In genomic region chr2:71837261-71837660, GRCm38 (mm10) we compare ENCODE assay signal across 17 mouse cellular contexts. TPM values are rescaled to one million over a fixed set of nuclear protein-coding genes. Genes with fewer than 3 reads are reported as not detected.
DNase-seq lines count a peak whose midpoint lies in the region; ATAC-seq and TF ChIP-seq lines count a peak whose summit lies in the region.
"Had no signal": no experiment of that assay in that cellular context is flagged by ENCODE, and none has a peak within 500 bp of the region (broad histone marks: within the 10 kb centered on the region; RNA-seq: fewer than 3 reads in every experiment).

No protein-coding gene starts in this region.

- WGBS in heart, embryonic 11.5 days (ENCODE audit: insufficient replicate concordance) = 75% methylated on average over 4 of the region's 4 CpGs
- 74% methylated on average over 4 of the region's 4 CpGs for WGBS in midbrain, embryonic 10.5 days
- WGBS in midbrain, postnatal 0 days = 63% methylated on average over 4 of the region's 4 CpGs
- 84% methylated on average over 4 of the region's 4 CpGs for WGBS in liver, embryonic 11.5 days

- H3K27ac ChIP-seq in heart, embryonic 11.5 days (ENCODE audit: low read depth, low read length) = no peak overlapping the region
- H3K27ac ChIP-seq in midbrain, embryonic 10.5 days (replicated peaks) = no peak overlapping the region
- H3K27ac ChIP-seq in midbrain, postnatal 0 days (ENCODE audit: low read depth, low read length) = no peak overlapping the region
- no peak overlapping the region for H3K27ac ChIP-seq in liver, embryonic 11.5 days (ENCODE audit: low read depth, low read length)
- H3K27ac ChIP-seq: embryonic facial prominence, embryonic 15.5 days; forebrain, embryonic 10.5 days; gastrocnemius, adult 2 months; heart, embryonic 13.5 days; hindbrain, embryonic 10.5 days; hindbrain, embryonic 14.5 days had no signal

- H3K36me3 ChIP-seq in heart, embryonic 11.5 days (ENCODE audit: control insufficient read depth, insufficient read depth, low read length) = peaks cover 10% of the 10 kb centered on the region
- peaks cover 35% of the 10 kb centered on the region for H3K36me3 ChIP-seq in midbrain, embryonic 10.5 days
- peaks cover 3% of the 10 kb centered on the region; the same call in 1 of the 2 replicates for H3K36me3 ChIP-seq in midbrain, postnatal 0 days (ENCODE audit: insufficient read depth, low read length)
- H3K36me3 ChIP-seq in liver, embryonic 11.5 days (ENCODE audit: control insufficient read depth, insufficient read depth, low read length) = no peaks in the 10 kb centered on the region

- ATAC-seq in heart, embryonic 11.5 days (replicated peaks; ENCODE audit: insufficient number of reproducible peaks, low FRiP score, low TSS enrichment) = no peak
- ATAC-seq in midbrain, postnatal 0 days (ENCODE audit: low FRiP score) = no peak
- no peak for ATAC-seq in liver, embryonic 11.5 days (replicated peaks; ENCODE audit: low FRiP score)
- ATAC-seq: forebrain, embryonic 14.5 days had no signal

- H3K9ac ChIP-seq in heart, embryonic 11.5 days (ENCODE audit: low read depth, low read length) = no peak overlapping the region
- H3K9ac ChIP-seq in midbrain, postnatal 0 days (replicated peaks; ENCODE audit: low read length, poor library complexity, severe bottlenecking) = no peak overlapping the region
- no peak overlapping the region for H3K9ac ChIP-seq in liver, embryonic 11.5 days (ENCODE audit: low read depth, low read length)
- H3K9ac ChIP-seq: embryonic facial prominence, embryonic 15.5 days; heart, embryonic 13.5 days; hindbrain, embryonic 14.5 days had no signal

- H3K27me3 ChIP-seq in heart, embryonic 11.5 days (ENCODE audit: control insufficient read depth, insufficient read depth, low read length) = no peaks in the 10 kb centered on the region
- H3K27me3 ChIP-seq in midbrain, embryonic 10.5 days (ENCODE audit: low read depth, poor library complexity, severe bottlenecking) = no peaks in the 10 kb centered on the region
- no peaks in the 10 kb centered on the region for H3K27me3 ChIP-seq in midbrain, postnatal 0 days (ENCODE audit: insufficient read depth, low read length)
- H3K27me3 ChIP-seq in liver, embryonic 11.5 days (replicated peaks; ENCODE audit: control insufficient read depth, insufficient read depth, low read length) = no peaks in the 10 kb centered on the region
- H3K27me3 ChIP-seq: embryonic facial prominence, embryonic 15.5 days; heart, embryonic 13.5 days had no signal

- no peaks in the 10 kb centered on the region for H3K9me3 ChIP-seq in heart, embryonic 11.5 days (replicated peaks; ENCODE audit: control insufficient read depth, low read length)
- H3K9me3 ChIP-seq in midbrain, embryonic 10.5 days (replicated peaks) = no peaks in the 10 kb centered on the region
- H3K9me3 ChIP-seq in midbrain, postnatal 0 days (ENCODE audit: low read length) = no peaks in the 10 kb centered on the region
- no peaks in the 10 kb centered on the region for H3K9me3 ChIP-seq in liver, embryonic 11.5 days (ENCODE audit: control insufficient read depth, low read length)
- H3K9me3 ChIP-seq: embryonic facial prominence, embryonic 15.5 days; forebrain, embryonic 10.5 days; heart, embryonic 13.5 days; hindbrain, embryonic 10.5 days had no signal

- no peak overlapping the region for H3K4me2 ChIP-seq in heart, embryonic 11.5 days
- no peak overlapping the region for H3K4me2 ChIP-seq in midbrain, postnatal 0 days (ENCODE audit: low read depth, low read length, poor library complexity, severe bottlenecking)
- no peak overlapping the region for H3K4me2 ChIP-seq in liver, embryonic 11.5 days
- H3K4me2 ChIP-seq: embryonic facial prominence, embryonic 15.5 days; heart, embryonic 13.5 days; hindbrain, embryonic 14.5 days had no signal

- no peak for TF ChIP-seq CTCF in midbrain, postnatal 0 days (IDR thresholded peaks at IDR 0.05)

- H3K4me3 ChIP-seq in heart, embryonic 11.5 days (ENCODE audit: low read depth, low read length) = no peak overlapping the region
- H3K4me3 ChIP-seq in midbrain, embryonic 10.5 days = no peak overlapping the region
- no peak overlapping the region for H3K4me3 ChIP-seq in midbrain, postnatal 0 days (ENCODE audit: low read depth, low read length)
- H3K4me3 ChIP-seq in liver, embryonic 11.5 days (ENCODE audit: low read depth, low read length) = no peak overlapping the region
- H3K4me3 ChIP-seq: embryonic facial prominence, embryonic 15.5 days; erythroblast, embryonic 14.5 days; forebrain, embryonic 10.5 days; gastrocnemius, adult 2 months; heart, embryonic 13.5 days; hindbrain, embryonic 10.5 days had no signal

- no peaks in the 10 kb centered on the region for H3K4me1 ChIP-seq in heart, embryonic 11.5 days (ENCODE audit: control insufficient read depth, insufficient read depth, low read length)
- H3K4me1 ChIP-seq in midbrain, embryonic 10.5 days = no peaks in the 10 kb centered on the region
- H3K4me1 ChIP-seq in midbrain, postnatal 0 days (ENCODE audit: insufficient read depth, low read length) = no peaks in the 10 kb centered on the region
- no peaks in the 10 kb centered on the region for H3K4me1 ChIP-seq in liver, embryonic 11.5 days (replicated peaks; ENCODE audit: control insufficient read depth, insufficient read depth, low read length)
- H3K4me1 ChIP-seq: embryonic facial prominence, embryonic 15.5 days; hindbrain, embryonic 10.5 days had no signal

- peak; percentile 20 for DNase-seq in heart, postnatal 4 days
- peak; percentile 38 for DNase-seq in kidney, postnatal 14 days
- no peak for DNase-seq in kidney, postnatal 10 days
- peak; percentile 8 for DNase-seq in midbrain, embryonic 10.5 days (ENCODE audit: low spot score)
- no peak for DNase-seq in midbrain, postnatal 0 days (ENCODE audit: low spot score)
- DNase-seq in kidney, postnatal 36 days = peak; percentile 44 to 60
- no peak for DNase-seq in liver, embryonic 11.5 days (ENCODE audit: low spot score)
- DNase-seq: gastrocnemius, postnatal 25 days had no signal

RNA-seq across cellular contexts. Expression of gene Pdk1, which starts 35.8 kb away (rescaled TPM):
- 100 to 1,000 TPM; 129 to 138 TPM for total RNA-seq in heart, postnatal 4 days (2021)
- polyA plus RNA-seq in heart, embryonic 11.5 days (2014; fragmentation: Nextera tagmentation; extraction: Ambion mirVana) = 104 and 112 TPM in 2 replicates
- polyA plus RNA-seq in midbrain, embryonic 10.5 days (2016; fragmentation: Nextera tagmentation; extraction: Ambion mirVana) = 41.3 and 53.8 TPM in 2 replicates
- 51.8 and 57.7 TPM in 2 replicates for total RNA-seq in midbrain, postnatal 0 days (2014; rRNA removed)
- 18.2 and 18.9 TPM in 2 replicates for polyA plus RNA-seq in midbrain, postnatal 0 days (2015; fragmentation: Nextera tagmentation; extraction: Ambion mirVana)
- 133 and 144 TPM in 2 replicates for polyA plus RNA-seq in liver, embryonic 11.5 days (2014; fragmentation: Nextera tagmentation; extraction: Ambion mirVana)

Comparison
In these comparisons a context has a peak if more than half of its experiments do, and no peak if none do; other contexts are left out.
1. DNase-seq: peak in heart, postnatal 4 days (single experiment), kidney, postnatal 14 days (single experiment), midbrain, embryonic 10.5 days (single experiment) and kidney, postnatal 36 days (2 of 2); none in kidney, postnatal 10 days (single experiment), midbrain, postnatal 0 days (single experiment) and liver, embryonic 11.5 days (single experiment).